Mouse (Mus musculus) MEL (cell line): ENCODE data around the gene Tbc1d10c.

Source experiments
- CHD1 ChIP-seq: IDR thresholded peaks from 2 replicates; pipeline ENCODE4 v1.6.1; 2012; ENCODE audit warnings: low read depth, mild to moderate bottlenecking, inconsistent platforms, low read length, improper control_type of control experiment
- CTCF ChIP-seq, 3 experiments: IDR thresholded peaks in 2 of 3; conservative IDR thresholded peaks in 1 of 3; 2 replicates each; pipeline ENCODE4 v1.5.1; 2011 to 2012; ENCODE audit warnings: low read length in 3 of 3, low read depth in 2 of 3, mild to moderate bottlenecking in 2 of 3, improper control_type of control experiment in 1 of 3, inconsistent platforms in 1 of 3, mixed read lengths in 1 of 3, moderate library complexity in 1 of 3; ENCODE audit not compliant: control insufficient read depth in 1 of 3, insufficient read depth in 1 of 3, poor library complexity in 1 of 3, severe bottlenecking in 1 of 3
- KAT2A ChIP-seq: conservative IDR thresholded peaks from 2 replicates; pipeline ENCODE4 v1.6.1; 2012; ENCODE audit warnings: low read depth, low read length, improper control_type of control experiment, inconsistent platforms
- MAX ChIP-seq: IDR thresholded peaks from 2 replicates; pipeline ENCODE4 v1.6.1; 2011; ENCODE audit warnings: low read length, improper control_type of control experiment
- POLR2A ChIP-seq, 2 experiments: IDR thresholded peaks; 2 replicates each; pipeline ENCODE4 v1.6.1; 2011 to 2012; ENCODE audit warnings: low read length in 2 of 2, mild to moderate bottlenecking in 2 of 2, control low read depth in 1 of 2, improper control_type of control experiment in 1 of 2, low read depth in 1 of 2, moderate library complexity in 1 of 2; ENCODE audit not compliant: control insufficient read depth in 1 of 2, insufficient read depth in 1 of 2, poor library complexity in 1 of 2
- POLR2AphosphoS2 ChIP-seq: IDR thresholded peaks from 2 replicates; pipeline ENCODE4 v1.6.1; 2011; ENCODE audit warnings: low read length, improper control_type of control experiment
- ZKSCAN1 ChIP-seq: IDR thresholded peaks from 2 replicates; pipeline ENCODE4 v1.6.1; 2012; ENCODE audit warnings: low read depth, mild to moderate bottlenecking, inconsistent platforms, low read length, improper control_type of control experiment, moderate library complexity

- no peak for TF ChIP-seq CTCF (IDR thresholded peaks at IDR 0.05 in 2 of 3, conservative IDR thresholded peaks at IDR 0.05 in 1 of 3; ENCODE audit: control insufficient read depth in 1 of 3, insufficient read depth in 1 of 3, low read depth in 2 of 3, low read length in 3 of 3, poor library complexity in 1 of 3, severe bottlenecking in 1 of 3)
- TF ChIP-seq POLR2A (IDR thresholded peaks at IDR 0.05; ENCODE audit: control insufficient read depth in 1 of 2, insufficient read depth in 1 of 2, low read depth in 1 of 2, low read length in 2 of 2, poor library complexity in 1 of 2): no peak
- no peak for TF ChIP-seq KAT2A
- TF ChIP-seq MAX: no peak
- TF ChIP-seq ZKSCAN1: no peak
- no peak for TF ChIP-seq CHD1
- TF ChIP-seq POLR2AphosphoS2: no peak
These were observed 5.0 kb upstream of the Tbc1d10c start for GRCm38 (mm10) chr19:4196048-4196447.
